Mouse (Mus musculus): Measurements from ENCODE around the gene Mfap2.
A peak's percentile ranks its signal among the peaks of the same experiment; 100 is the strongest.

Gene Mfap2

DNA sequence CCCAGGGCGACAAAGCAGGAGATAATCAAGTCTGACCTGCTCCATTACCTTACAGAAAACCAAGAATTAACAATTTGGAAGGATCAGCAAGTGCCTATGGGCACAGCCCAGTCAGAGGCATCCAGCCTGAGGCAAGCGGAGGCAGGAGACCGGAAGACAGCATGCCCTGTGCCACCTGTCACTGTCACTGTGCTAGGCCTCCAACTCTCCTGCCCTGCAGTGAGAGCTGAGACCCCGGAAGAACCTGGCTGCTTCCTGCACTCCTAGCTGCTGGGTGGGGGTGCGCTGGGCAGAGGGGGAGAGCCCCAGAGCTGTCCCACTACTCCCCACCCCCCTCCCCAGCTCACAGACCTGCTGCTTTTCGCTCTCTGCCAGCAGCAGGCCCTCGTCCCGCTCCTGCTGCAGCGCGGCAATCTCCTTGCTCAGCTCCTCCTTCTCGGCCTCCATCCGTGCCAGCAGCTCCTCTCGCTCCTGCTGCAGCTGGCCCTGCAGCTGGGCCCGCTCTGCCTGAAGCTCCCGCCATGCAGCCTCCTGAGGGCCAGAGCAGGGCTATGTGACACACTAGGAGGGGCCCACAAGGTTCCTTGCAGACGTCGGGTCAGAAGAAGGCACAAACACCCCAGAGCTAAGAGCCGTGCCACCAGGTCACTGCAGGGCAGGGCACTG, 20.5 kb downstream of the Mfap2 start:
- no peak for DNase-seq

DNA sequence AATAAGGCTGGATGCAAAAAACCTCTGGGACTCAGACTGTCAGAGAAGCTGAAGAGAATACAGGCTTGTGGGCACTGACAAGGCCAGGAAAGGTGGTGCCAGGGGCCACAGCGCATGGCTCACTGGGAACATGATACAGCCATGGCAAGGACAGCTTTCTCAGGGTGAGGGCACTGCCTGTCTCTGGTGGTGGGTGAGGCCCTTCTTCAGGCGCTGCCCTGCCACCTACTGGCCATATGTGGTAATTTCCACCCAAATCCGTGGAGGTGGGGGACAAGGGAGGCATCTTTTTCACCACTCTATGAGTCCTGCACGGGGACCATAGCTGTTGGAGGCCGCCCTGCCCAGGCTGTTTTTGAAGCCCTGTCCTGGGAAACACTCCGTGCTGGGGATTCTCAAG, 21.5 kb downstream of the Mfap2 start:
- peak; percentile 86 for DNase-seq

DNA sequence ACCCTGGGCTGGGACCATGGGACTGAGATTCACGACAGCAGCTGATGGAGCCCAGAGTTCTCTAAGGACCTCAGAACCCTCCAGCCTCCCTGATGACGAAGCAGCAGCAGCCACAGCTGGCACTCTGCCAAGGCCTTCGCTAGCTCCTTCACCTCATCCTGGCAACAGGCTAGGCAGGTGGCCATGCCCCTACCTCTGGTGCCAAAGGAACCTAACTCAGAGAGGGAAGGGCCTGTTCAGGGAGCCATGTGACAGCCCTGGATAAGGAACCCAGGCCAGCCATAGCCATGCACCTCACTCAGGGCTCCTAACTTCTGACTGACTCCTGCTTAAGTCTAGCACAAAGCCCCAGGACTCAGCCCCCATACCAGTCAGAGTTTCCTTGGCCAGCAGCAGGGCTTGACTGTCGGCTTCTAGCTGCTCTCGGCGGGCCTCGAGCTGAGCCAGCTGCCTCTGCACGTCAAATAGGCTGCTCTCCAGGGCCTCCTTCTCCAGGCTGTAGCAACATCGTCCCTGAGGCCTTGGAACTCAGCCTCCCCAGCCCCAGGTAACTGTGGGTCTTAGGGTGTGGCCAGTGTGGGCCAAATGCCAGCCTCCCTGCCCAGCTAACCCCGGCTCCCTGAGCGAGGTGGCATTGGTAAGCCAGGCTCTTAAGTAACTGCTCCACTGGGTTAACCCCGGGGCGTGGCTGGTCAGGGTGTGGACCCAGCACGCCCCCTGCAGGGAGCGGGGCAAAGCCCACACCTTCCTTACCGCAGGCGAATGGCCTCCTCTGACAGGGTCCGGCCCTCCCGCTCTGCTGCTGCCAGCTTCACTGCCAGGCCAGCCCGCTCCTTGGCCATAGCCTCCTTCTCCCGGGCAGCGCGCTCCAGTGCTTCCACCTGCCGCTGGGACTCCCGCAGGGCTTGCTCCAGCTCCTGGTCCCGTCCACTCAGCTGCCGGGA, 23.7 kb downstream of the Mfap2 start:
- peak; percentile 72 for DNase-seq

DNA sequence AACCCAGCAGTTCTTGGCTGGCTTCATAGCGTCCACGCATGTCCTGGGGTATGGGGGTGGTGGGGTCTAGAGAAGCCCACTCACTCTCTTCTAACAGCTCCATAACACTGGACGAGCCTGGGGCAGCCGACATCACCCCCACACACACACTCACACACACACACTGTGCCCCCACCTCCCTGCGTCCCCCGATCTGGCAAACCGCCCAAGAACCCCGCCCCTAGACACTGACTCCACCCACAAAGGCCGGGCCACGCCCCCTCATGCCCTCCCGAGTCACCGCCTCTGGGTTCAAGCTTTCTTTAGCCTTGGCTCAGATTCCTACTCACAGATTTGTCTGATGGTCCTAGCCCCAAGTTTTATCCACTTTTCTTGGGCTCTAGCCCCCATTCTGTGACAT, 30.9 kb downstream of the Mfap2 start:
- DNase-seq = peak; percentile 67

DNA sequence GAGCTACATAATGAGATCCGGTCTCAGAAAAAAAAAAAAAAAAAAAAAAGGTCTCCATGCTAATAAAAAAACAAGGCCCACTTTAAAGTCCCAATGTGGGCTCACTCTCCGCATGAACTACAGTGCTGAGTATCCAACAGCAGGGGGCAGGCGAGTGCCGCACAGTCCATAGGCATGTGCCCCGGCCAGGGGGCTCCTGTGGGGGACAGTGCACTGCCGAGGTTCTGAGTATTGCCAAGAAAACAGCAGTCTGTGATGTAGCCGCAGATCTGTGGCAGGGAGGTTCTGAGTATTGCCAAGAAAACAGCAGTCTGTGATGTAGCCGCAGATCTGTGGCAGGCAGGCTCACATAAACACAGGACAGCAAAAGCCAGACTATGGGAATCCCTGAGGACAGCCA, 34.6 kb downstream of the Mfap2 start:
- DNase-seq = peak; percentile 87

DNA sequence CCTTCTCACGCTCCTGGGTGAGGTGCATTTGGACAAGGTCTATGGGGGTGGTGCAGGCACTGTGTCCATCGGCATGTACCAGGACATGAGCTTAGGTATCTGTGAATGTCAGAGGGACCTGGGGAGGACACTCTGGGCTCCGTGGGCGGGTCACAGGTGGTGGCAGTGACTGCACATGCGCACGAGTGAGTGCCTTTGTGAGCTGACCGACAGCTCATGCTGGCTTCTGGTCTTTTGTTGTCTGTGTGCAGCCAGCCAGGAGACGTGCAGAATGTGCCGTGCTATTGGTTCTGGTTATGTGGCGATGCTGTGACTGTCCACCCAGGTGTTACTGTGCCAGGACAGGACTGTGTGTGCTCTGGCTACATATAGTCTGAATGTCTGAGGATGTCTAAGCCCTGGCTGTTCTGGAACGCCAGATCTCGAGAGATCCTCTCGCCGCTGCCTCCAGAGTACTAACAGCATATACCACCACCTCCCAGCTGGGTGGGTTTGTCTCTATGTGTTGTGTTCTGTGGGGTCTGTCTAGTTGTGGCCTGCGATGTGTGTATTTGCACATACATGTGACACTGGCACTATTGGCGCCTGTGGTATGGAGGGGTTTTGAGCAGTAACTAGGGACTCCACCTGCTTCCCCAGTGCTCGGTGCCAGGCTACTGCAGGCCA, 38.7 kb downstream of the Mfap2 start:
- DNase-seq = no peak

DNA sequence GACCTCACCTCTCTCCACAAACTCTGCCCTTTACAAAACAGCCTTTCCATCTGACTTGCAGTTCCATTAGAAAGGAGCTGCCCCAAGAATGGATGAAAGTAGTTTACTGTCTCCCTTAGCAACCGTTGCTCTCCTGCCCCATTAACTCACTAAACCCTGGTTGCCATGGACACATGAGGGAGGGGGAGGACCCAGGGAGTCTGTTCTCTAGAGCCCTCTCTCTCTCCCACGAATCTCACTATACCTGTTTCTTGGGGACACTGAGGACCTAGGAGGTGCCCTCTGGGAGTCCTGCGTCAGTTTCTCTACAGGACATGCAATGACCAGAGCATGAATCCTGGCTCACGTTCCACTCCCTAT, 39.2 kb downstream of the Mfap2 start:
- DNase-seq = peak; percentile 61

DNA sequence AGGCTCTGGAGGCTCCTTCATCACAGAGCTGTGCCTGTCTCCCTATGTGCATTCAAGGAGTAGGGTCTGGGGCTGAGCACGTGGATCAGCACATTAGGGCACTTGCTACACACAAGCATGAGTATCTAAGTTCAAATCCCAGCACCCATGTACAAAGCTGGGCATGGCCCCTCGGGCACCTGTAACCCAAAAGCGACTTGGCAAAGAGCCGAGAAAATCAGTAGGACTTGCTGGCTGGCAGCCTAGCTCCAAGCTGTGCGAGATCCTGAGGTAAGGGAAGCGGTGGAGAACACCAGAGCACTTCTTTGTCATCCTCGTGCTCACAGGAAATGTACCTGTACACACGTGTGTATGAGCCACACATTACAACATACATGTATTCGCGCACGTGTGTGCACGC, 42.2 kb downstream of the Mfap2 start:
- no peak for DNase-seq

DNA sequence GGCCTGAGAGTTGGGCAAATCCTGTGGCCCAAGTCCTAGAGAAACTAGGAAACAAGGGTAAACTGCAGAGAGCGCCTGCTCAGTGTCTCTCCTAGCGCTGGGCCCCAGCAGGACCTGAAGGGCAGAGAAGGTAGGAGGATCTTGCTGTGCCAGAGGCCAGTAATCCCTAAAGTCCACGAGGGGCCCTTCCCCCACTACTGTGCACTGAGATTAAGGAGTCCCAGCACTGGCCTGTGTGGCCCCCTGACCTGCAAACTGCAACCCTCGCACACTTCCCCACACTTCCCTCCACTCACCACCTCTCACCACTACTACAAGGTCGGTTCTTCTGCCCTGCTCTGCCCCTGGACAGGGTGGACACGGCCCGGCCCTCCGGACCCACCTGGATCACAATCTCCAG, 42.9 kb downstream of the Mfap2 start:
- DNase-seq = peak; percentile 63

- DNase-seq = peak; percentile 87
Measured at GRCm38 (mm10) chr4:141053568-141054161, 43.4 kb downstream of the Mfap2 start.

- DNase-seq = no peak
Measured at GRCm38 (mm10) chr4:141056970-141057369, 46.8 kb downstream of the Mfap2 start.

DNA sequence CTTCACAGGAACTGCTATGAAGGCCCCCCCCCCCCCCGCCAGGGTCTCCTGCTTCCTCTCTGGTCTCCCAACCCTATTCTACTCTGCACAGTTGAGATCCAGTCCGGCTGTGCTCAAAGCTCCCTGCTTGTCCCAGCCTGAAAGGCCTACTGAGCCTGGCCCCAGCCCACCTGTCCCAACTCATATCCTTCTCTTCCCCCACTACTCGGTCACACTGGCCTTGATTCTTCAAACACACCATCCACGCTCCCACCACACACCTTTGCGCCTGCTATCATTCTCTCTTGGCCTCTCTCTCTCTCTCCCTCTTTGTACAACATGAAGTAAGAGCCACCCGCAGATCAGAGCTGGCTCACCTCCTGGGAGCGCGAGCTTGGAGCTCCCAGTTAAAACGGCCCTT, 48.6 kb downstream of the Mfap2 start:
- peak; percentile 9 for DNase-seq

GRCm38 (mm10) chr4:141059616-141060425, 49.6 kb downstream of the Mfap2 start:
- DNase-seq = peak; percentile 17

GRCm38 (mm10) chr4:141060426-141061301, 50.4 kb downstream of the Mfap2 start, which contains the start of gene Crocc:
Crocc (minus strand) TSS chr4:141060550.
- DNase-seq = peak; percentile 100

DNA sequence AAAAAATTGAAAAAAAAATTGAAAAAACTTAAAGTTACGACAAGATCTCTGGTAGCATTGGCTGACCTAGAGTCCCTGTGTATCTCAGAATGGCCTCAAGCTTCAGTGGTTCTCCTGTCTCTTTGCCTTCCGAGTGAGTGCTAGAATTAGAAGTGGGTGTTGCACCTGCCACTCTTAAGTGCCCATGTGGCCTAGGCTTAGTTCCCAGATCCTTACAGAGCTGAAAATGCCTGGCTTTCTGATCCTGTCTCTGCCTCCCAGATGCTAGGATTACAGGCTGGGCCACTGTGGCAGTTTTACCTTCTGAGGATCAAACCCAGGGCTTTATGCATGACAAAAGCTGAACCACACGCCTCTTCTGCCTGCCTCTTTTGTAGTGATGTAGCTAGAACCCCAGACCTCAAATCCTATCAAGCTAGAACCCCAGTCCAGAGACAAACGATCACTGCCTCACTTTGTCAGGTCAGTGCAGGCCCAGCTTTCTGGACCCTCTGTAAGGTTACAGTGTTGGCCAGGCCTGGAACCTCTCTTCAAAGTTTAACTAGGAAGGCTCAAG, 54.0 kb downstream of the Mfap2 start:
- DNase-seq = no peak

DNA sequence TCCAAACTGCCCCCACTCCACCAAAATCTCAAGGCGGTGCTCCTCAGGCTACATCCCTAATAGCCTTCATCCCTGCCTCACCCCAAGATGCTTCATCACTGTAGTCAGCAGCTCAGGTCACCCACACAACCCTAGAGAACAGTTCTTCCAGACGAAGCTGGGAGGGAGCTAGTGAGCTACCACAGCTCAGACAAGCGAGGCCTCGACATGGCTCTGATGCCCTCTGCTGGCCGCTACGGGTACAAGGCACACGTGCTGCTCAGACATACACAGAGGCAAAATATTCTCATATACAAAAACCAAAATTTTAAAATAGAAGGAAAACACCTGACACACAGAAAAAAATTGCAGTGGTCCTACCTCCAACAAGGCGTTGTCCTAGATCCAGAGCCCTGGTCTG, 54.9 kb downstream of the Mfap2 start:
- DNase-seq = peak; percentile 92

All from kidney, postnatal 10 days (tissue).